Mouse (Mus musculus) lung, postnatal 4 days (tissue): ENCODE results near the gene Eif2d.

Experiments used
- DNase-seq, 2 experiments: peaks; one replicate each; pipeline ENCODE4 v3.0.0; 2021

The Eif2d gene

DNA sequence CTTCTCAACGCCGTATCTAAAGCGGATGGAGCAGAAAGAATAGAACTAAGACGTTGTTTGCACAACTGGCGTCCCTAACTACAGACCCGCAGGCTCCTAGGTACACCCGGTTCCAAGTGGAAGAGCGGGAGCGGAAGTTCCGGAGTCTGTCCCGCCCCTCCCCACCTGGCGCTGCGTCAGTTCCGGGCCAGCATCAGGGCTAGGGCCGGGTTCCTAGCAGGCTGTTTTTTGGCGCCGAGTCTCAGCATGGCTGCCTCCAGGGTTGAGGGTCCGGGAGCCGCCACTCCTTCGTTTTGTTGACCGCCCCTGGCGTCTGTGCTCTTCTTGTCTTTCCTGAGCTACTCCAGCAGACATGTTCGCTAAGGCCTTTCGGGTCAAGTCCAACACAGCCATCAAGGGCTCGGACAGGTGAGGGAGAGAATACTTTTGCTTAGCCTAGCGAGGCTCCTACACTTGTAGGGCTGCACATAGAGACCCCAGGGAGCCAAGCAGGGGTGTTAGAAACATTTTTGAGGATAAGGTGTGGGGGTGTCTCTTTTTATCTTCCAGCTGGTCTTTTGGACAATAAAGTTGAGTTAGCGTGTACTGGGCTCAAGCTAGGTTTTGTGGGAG lies at the start of gene Eif2d:
Gene Eif2d (plus strand): TSS at position 164 of the 612 bp plus-strand sequence.
- peak; percentile 90 to 91 for DNase-seq

DNA sequence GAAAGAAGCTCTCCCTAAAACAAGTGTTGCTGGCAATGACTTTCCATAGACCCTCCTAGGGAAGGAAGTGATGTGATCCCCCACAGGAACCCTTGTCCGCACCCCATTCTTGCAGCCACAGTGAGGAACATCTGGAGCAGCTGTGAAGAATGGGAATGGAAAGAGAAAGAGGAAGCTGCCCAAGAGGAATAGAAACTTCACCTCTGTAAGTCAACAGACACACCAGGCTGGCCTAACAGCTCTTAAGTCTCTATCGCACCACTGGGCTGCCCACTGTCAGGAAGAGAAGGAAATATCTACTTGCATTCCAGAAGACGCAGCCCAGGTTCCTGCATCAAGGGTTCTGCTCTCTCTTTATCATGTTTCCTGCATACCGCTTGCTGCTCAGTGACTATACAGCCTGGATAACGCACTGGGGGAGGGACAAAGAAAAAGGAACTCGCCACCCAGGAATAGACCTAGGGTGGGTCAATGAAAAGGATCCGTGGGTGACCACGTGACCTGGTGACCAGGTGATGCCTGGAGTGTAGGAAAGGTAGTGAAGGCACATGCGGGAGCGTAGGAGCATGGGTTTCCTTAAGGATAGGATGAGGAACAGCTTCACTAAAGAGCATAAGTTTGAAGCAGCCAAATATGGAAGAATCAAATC lies 49.1 kb upstream of the Eif2d start:
- DNase-seq = no peak

DNA sequence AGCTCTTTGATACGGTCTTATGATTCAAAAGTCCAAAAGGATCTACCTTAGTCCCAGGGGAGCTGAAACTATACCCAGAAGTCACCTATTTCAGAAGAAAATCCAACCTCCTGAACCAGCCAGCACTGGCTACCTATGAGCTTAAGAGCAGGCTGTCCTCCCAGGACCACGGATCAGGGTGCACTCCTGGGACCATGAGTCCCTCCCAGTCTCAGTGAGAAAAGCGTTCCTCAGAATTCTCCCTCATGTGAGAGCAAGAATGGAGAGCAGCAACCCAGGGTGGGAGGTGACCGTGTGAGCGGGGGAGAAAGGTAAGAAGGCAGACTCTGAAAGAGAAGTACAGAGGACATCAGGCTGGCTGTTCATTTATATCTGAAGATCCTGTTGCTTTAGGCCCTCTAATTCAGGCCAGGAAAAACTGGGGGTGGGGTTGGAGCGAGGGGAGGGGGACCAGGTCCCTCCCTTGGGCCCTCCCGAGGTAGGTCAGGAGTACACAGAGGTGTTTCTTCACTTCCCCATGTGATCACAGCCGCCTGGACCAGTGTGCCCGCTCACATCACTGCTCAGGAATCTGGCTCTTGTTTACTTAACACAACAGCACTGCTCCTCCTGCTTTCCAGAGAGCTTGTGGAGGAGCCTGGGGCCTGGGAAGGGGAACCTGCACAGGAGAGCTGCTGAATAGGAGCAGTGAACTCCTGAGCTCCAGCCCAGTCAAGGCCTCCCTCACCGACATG lies 45.2 kb upstream of the Eif2d start:
- DNase-seq = peak; percentile 63 to 88

DNA sequence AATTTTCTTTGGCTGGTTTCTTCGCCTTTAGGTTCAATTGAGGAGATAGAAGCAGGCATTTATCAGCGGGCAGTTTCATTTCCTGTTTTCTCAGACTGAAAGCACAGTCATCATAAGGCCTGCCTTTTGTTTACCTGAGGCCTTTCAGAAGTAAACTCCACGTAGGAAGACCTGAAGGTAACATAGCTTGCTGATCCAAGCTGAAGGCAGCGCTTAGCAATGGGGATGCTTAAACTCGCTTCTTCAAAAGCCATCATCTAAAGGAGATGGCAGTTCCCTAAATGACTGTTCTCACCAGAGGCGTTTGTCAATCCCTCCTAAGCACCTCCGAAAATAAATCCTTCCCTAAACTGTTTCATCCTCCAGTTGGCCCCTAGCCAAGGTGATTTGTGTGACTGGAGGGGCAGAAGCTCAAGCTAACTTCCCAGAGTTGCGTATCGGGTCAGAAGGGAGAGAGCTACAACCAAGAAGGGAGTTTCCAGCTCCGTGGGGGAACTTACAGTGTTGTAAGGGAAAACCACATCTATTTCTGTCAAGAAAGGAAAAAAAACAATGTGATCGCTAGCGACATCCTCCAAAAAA lies 42.4 kb upstream of the Eif2d start:
- peak in 1 of 2 experiments; percentile 57 for DNase-seq

DNA sequence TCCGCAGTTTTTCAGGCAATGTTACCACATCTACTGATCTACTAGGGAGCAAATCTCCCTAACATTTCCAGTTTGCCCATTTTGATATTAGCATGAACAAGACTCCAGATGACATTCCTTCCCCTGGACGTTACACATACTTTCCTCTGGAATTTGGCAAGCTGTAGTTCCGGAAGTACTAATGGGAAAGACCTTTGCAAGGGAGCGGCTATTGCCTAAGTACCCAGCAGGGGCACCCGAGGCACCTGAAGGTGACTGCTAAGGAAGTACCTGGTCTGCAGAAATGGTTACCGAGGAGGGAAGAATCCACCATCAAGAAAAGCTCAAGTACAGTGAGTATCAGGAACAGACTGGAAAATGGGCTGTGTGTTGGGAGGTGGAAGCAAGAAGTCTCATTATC lies 40.4 kb upstream of the Eif2d start:
- DNase-seq = peak; percentile 76 to 83

DNA sequence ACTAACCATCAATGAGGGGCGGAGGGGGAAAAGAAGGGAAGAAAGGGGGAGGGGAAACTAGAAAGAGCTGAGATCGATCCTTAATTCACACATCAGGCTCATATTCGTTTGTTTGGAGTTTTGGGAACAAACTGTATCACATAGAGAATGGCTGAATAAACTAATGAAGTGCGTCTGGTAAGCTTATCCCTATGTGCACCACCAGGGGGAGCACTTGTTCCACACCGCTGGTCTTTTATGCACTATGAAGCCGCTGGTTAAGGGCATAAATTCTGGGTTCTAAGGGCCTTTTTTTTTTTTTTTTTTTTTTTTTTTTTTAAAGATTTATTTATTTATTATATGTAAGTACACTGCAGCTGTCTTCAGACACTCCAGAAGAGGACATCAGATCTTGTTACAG lies 37.0 kb upstream of the Eif2d start:
- peak; percentile 45 to 76 for DNase-seq

DNA sequence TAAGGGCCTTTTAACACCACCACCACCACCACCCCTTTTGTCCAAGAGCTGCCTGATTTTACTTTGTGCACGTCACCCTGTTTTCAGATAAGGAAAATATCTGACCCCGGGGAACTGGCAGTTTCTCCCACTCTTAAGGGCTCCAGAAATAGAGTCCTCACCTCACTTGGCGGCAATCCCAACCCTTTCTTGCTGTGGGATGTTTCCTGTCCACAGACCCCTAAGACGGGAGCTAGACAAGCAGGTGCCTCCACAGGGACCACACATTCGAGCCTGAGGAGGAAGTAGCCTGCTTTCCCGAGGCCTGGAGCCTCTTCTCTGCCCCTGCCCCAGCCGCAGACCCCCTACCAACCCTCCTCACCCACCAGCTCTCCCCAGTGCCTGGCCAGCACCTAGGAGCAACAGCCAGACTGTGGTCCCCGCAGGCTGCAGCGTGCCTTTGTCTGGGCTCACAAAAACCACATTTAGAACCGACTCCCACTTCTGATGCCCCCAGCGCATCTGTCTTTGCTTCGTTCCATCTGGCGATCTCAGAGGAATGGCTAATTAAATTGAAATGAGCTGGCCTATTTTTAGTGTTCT lies 36.5 kb upstream of the Eif2d start:
- peak in 1 of 2 experiments; percentile 19 for DNase-seq

DNA sequence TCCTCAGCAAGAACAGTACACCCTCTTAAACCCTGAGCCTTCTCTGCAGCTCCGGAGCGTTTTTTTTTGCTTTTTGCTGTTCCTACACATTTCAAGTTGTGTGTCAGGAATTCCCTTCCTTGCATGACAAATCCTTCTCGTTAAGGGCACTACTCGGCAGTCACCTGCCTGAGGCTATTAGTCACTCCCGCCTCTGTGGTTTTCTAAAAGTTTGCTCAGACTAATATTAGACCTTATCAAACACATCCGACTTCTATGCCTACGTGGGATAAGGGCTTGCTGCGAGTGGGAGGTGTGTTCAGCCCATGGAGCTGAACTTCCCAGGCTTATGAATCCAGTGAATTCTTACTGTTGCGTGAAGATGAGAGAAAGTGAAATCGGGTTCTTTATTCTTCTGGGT lies 34.5 kb upstream of the Eif2d start:
- DNase-seq = peak; percentile 21 to 36

DNA sequence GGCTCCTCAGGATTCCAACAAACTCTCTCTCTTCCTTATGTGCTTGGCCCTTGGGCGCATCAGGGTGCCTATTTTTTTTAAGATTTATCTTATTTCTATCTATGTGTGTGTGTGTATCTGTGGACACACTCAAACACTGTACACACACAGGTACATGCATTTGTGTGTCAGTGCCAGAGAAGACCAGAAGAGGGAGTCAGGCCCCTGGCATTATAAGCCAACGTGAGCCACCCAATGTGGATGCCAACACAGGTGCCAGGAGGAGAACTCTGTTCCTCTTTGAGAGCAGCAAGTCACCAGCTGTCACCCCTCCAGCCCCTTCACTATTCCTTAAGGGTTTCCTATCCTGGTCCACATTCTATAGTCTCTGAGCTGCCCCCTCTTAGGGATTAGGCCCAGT lies 34.0 kb upstream of the Eif2d start:
- peak; percentile 37 to 60 for DNase-seq

DNA sequence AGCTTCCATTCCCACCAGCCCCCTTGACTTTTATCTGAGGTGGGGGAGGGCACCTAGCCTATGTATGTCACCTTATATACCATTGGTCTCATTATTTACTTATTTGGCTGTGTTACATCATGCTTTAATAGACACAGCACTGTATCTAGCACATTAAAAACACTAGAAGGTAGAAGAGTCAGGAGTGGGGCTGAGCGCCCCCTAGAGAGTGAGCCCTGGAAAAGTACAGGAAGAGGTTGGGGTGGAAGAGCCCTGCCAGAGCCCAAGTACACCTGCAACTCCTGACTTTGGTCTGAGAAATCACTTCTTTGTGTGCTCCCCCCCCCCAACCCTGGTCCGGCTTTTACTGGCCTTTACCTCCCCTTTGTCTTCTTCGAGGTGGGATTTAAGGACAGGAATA lies 31.0 kb upstream of the Eif2d start:
- peak in 1 of 2 experiments; percentile 24 for DNase-seq

DNA sequence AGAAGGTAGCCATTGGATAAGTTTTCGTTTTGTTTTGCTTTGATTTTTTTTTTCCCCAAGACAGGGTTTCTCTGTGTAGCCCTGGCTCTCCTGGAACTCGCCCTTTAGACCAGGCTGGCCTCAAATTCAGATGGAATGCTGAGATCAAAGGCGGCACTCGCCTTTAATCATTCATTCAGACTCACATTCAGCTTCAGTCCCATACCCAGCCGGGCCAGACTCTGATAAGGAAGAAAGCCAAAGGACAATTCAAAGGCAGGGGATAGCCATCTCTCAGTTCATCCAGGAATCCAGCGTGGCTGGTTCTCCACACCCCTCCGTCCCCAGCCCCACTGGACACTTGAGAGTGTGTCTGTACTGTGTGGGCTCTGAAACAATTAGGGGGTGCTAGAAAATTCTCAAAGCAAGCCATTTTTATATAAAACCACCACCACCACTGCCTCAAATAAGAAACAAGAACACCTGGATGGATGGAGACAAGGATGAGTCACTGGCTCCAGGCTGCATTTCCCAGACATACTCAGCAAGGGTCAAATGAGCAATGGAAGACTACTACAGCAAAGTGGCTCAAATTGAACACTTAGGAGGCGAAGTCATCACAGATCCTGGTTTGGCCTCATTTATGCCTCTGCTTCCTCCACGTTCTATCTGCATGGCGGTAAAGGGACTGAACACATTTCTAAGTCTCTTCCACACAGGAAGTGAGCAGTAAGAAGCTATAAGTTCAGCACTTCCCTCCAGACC lies 29.3 kb upstream of the Eif2d start:
- DNase-seq = no peak

DNA sequence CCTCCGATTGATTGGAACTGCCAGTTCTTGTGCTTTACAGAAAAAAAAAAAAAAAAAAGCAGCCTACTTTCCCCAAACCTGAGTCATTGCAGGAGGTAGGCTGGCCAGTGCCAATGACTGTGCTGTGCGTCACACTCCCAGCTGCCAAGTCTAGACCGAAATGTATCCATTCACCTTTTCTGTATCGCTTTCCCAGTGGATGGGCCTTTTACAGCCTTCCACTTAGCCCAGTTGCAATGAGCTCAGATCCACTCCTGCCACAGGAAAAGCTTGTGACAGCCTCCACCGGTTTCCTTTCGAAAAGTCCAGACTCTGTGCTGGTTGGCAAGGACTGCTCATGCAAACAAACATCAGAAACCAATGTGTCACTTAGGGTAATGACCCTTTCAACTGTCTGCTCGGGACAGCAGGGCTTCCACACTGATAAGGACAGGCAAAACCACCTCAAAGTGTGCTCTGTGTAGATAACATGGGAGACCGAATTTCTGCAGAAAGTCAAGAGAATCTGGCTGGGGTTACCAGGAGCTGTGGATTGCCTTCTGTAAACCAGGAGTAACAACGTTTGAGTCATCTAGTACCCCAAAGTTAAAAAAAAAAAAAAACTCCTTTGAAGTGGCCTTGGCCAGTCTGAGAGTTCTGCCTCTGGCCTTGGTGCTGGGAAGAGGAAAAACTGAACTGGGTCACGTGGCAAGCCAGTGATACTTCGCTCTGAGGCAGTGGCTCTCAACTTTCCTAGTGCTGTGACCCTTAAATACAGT lies 26.8 kb upstream of the Eif2d start:
- no peak for DNase-seq

DNA sequence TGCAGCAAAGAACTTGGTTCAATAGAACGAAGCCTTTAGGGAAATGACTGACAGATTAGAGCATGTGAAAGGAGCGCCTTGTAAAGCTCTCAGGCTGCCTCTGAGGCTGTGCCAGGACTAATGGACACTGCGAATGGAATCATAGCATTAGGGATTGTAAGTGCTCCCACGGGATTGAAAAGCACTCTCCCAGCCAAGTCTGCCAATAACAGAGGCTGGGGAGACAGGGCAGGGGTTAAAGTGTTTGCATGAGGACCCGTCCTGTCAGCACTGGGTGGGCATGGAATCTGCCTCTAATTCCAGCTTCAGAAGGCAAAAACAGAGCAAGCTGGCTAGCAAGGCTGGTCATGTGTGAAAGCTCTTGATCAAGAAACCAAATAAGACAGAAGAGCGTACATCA lies 18.8 kb upstream of the Eif2d start:
- no peak for DNase-seq

DNA sequence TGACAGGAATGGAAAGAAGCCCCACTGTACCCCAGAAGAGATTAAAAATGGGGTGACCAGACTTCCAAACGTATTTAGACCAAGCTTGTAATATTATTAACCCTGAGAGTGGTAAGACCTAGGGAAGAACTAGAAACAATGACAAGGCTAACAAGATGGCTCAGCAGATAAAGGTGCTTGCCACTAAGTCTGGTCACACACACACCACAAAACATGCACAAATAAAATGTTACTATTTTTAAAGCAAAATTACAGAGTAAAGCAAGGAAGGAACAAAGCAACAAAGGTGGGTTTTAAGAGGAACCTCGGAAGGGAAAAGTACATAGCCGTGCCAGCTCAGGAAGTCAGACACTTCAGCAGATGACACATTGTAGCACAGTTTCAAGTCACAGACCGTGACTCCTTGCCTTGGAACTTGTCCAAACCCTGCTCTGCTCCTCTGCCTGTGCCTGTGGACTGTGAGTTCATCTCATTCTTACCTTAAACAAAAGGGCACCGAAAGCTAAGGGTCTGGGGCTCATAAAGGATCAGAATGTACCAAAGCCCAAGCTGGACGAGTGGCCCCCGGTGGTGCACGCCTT lies 17.9 kb upstream of the Eif2d start:
- DNase-seq = peak; percentile 32 to 33

DNA sequence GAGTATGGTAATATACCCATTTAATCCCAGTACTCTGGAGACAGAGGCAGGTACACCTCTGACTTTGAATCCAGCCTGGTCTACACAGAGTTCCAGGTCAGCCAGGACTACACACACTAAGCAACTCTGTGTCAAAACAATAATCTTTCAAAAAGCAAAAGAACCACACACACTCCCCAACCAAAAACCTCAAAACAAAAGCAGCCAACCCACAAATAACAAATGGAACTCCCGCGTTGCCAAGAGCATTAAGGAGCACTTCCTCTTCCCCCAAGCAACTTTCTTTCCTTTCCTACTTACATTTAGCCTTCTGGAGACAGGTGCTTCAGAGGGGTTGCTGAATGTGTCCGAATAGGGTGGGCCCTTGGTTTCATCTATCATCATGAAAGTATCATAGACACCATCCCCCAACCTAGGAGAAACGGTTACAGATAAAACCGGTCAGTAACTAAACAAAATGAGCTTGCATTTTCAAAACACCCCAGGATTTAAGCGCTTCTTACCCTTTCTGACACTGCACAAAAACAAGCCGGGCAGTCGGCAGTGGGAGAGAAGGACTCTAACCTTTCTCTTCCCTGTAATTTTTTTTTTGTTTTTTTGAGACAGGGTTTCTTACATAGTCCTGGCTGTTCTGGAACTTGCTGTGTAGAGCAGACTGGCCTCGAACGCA lies 16.9 kb upstream of the Eif2d start:
- no peak for DNase-seq

DNA sequence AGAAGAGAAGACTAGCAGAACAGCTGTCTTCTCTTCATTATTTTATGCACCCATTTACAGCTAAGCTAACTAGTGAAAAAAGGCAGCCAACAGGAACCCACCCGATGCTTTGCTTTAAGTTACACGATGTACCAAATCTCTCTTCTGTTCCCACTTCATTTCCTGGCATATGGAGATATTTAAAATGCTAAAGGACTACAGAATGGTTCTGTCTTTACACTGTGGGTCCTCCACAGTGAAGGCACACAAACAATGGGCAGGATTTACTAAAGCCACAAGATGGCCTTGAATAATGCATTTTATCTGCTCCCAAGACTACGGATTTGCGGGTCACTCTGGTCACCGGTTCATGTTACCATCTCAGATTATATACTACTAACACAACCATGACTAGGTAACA lies 15.9 kb upstream of the Eif2d start:
- no peak for DNase-seq

DNA sequence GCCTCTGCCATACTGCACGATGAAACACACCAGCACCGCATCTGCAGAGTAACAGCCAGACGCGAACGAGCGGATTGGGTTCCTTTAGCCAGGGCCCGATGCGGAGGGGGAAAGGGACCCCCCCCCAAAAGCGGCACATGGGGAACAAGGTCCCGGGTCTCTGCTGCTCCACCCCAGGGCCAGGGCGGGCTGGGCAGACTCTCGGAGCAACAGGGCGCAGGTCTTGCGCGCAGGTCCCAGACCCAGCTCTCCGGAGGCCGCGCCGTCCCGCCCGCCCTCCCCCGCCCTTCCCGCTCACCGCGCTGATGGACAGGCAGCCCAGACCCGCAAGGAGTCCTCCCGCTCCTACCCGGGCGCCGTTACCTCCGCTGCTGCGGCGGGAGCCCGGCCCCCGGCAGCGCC lies 15.3 kb upstream of the Eif2d start:
- DNase-seq = no peak

DNA sequence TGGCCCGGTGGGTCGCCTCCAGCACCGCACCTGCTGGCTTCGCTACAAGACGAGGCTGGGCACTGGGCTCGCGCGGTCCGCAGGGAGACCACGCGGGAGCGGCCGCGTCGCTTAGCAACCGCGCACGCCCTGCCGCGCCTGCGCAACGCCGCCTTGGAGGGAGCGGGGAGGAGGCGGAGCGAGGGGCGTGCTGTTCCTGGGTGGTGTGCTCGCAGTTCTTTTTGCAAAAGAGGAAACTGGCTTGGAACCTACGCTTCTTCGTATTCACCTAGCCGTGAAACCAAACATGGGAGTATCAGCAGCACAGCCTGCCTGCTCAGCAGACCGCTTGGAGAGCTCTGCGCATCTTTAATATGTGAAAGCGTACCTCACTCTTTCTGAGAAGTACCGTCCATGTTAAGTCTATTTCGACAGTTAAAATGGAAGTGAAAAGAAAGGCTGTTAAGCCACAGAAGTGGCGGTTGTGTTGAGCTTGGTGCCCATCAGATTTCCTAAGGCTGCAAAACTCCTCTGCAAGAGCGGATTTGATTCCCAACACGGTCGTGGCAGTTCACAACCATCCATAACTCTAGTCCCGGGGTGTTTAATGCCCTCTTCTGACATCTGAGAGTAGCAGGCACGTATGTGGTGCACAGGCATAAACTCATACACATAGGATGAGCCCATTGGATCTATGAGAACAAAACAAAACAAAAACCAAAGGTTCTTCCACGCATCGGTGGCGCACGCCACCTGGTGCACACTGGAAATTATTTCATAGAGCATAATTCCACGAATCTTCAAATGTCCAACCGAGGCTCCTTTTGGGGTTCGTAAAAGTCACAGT lies 14.6 kb upstream of the Eif2d start, which contains the start of gene Dyrk3:
Gene Dyrk3 (minus strand): TSS at position 150 of the 826 bp plus-strand sequence.
- DNase-seq = peak; percentile 93 to 94
